Mouse (Mus musculus) neutrophil, adult 5-6 weeks (primary cell): ENCODE data around the gene Agpat1. TPM values are rescaled to one million over a fixed set of nuclear protein-coding genes. Genes with fewer than 3 reads are reported as not detected.

Experiments
- ATAC-seq: fragments of 151-379, 151-347 bp; 2 replicates; pipeline ENCODE4 v1.8.0; 2017; ENCODE audit warnings: mild to moderate bottlenecking, moderate TSS enrichment; ENCODE audit not compliant: insufficient number of reproducible peaks, poor library complexity, low FRiP score, severe bottlenecking; ENCODE audit errors: extremely low read depth
- total RNA-seq: library from RNA; stranded (forward); fragments of 200-1000 nt; gene quantifications from 2 replicates; pipeline ENCODE4 v1.2.3, GENCODE M21; 2017

The Agpat1 gene
- total RNA-seq, 1 experiment from 2014 or later, result 32.9 TPM

GRCm38 (mm10) chr17:34627943-34628643, 24.0 kb downstream of the Agpat1 start, which contains the start of gene Ppt2:
Gene Ppt2 (minus strand): TSS chr17:34628510.
- ATAC-seq, result no peak

- no peak for ATAC-seq
Measured at GRCm38 (mm10) chr17:34628644-34628967, 24.5 kb downstream of the Agpat1 start.

- ATAC-seq, result no peak
Measured at GRCm38 (mm10) chr17:34629221-34629751, 25.2 kb downstream of the Agpat1 start, which contains the start of gene Prrt1. Gene Prrt1 (plus strand): TSS chr17:34629533.

- no peak for ATAC-seq
Measured at GRCm38 (mm10) chr17:34629796-34630603, 25.9 kb downstream of the Agpat1 start.

- ATAC-seq, result no peak
Measured at GRCm38 (mm10) chr17:34630761-34631301, 26.8 kb downstream of the Agpat1 start.

GRCm38 (mm10) chr17:34631647-34632046, 27.6 kb downstream of the Agpat1 start:
- ATAC-seq, result no peak

GRCm38 (mm10) chr17:34632261-34632691, 28.2 kb downstream of the Agpat1 start:
- peak; percentile 59 for ATAC-seq

- no peak for ATAC-seq
Measured at GRCm38 (mm10) chr17:34635671-34636070, 31.6 kb downstream of the Agpat1 start.

GRCm38 (mm10) chr17:34637459-34637858, 33.4 kb downstream of the Agpat1 start:
- ATAC-seq, result no peak

- peak; percentile 83 for ATAC-seq
Measured at GRCm38 (mm10) chr17:34639461-34640255, 35.6 kb downstream of the Agpat1 start.

GRCm38 (mm10) chr17:34640778-34641601, 36.9 kb downstream of the Agpat1 start:
- no peak for ATAC-seq

- ATAC-seq, result no peak
Measured at GRCm38 (mm10) chr17:34641945-34642344, 37.9 kb downstream of the Agpat1 start.

GRCm38 (mm10) chr17:34643379-34643778, 39.3 kb downstream of the Agpat1 start:
- no peak for ATAC-seq

GRCm38 (mm10) chr17:34643944-34644343, 39.9 kb downstream of the Agpat1 start:
- no peak for ATAC-seq

- peak; percentile 84 for ATAC-seq
Measured at GRCm38 (mm10) chr17:34644608-34645007, 40.5 kb downstream of the Agpat1 start, which contains the start of gene Fkbpl. Gene Fkbpl (plus strand): TSS chr17:34644764.

GRCm38 (mm10) chr17:34645256-34645829, 41.3 kb downstream of the Agpat1 start:
- ATAC-seq, result no peak

- no peak for ATAC-seq
Measured at GRCm38 (mm10) chr17:34645831-34646511, 41.9 kb downstream of the Agpat1 start.
